Mouse (Mus musculus) bone marrow, adult 2 months (tissue): Measurements from ENCODE around the gene Vps13d. TPM values are rescaled to one million over a fixed set of nuclear protein-coding genes. Genes with fewer than 3 reads are reported as not detected.

Experiments
- H3K27ac ChIP-seq: fragments of 200-500 bp; 2 replicates; pipeline ENCODE4 v1.5.1; 2012; ENCODE audit warnings: low read depth, mild to moderate bottlenecking, control low read depth, inconsistent platforms, low read length; ENCODE audit not compliant: control insufficient read depth, poor library complexity, insufficient read depth
- H3K4me1 ChIP-seq: fragments of 200-500 bp; 2 replicates; pipeline ENCODE4 v1.6.1; 2011; ENCODE audit warnings: low read length; ENCODE audit not compliant: control insufficient read depth, insufficient read depth
- H3K4me3 ChIP-seq: fragments of 200-500 bp; replicated peaks from 2 replicates; pipeline ENCODE3; 2011; ENCODE audit warnings: mild to moderate bottlenecking, low read depth, low read length, control low read depth; ENCODE audit not compliant: control insufficient read depth
- CTCF ChIP-seq: fragments of 200-500 bp; IDR thresholded peaks from 2 replicates; pipeline ENCODE4 v1.5.1; 2011; ENCODE audit warnings: low read length, control low read depth; ENCODE audit not compliant: control insufficient read depth, insufficient read depth
- POLR2A ChIP-seq: fragments of 200-500 bp; IDR thresholded peaks from 2 replicates; pipeline ENCODE4 v1.6.1; 2011; ENCODE audit warnings: low read depth, mild to moderate bottlenecking, control low read depth, low read length, borderline replicate concordance; ENCODE audit not compliant: control insufficient read depth
- WGBS: fragments of 180-500 bp; shearing (Covaris S2); methylation state at CpG from one replicate; pipeline ENCODE4 v1.1.7; 2018; 5-methylcytosine and 5-hydroxymethylcytosine counted together
- polyA plus RNA-seq: library from polyadenylated mRNA; stranded (reverse); fragments of >200 nt; gene quantifications from 2 replicates; pipeline ENCODE4 v1.2.4, GENCODE M21; 2011; ENCODE audit warnings: low replicate concordance; ENCODE audit not compliant: missing spikeins, insufficient read depth, insufficient read length

Vps13d gene
- polyA plus RNA-seq, 1 experiment, result 35.3 TPM

- TF ChIP-seq POLR2A (no peak), CTCF (peak; percentile 98)
- no peak overlapping the region for H3K27ac ChIP-seq
- 47% methylated on average over 8 of the region's 8 CpGs for WGBS
- no peaks in the 10 kb centered on the region for H3K4me1 ChIP-seq
- H3K4me3 ChIP-seq, result no peak overlapping the region
Observed at GRCm38 (mm10) chr4:145155956-145156355, 38.8 kb downstream of the Vps13d start.

DNA sequence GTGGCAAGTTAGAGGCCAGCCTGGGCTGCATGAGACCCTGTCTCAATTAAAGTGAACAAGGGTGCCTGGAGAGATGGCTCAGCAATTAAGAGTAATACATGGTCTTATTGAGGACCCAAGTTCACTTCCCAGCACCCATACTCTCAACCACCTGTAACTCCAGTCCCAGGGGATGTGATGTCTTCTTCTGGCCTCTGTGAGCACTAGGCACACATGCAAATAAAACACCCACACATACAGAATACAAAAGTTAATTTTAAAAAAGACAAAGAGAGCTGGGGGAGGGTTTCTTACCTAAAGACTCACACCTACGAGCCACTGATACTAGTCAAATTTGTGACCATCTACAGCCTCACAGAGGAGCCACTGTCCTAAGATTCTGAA, 43.7 kb downstream of the Vps13d start:
- 75% methylated on average over 1 of the region's 1 CpGs for WGBS
- TF ChIP-seq POLR2A (no peak), CTCF (no peak)
- H3K4me1 ChIP-seq, result no peaks in the 10 kb centered on the region; the same call in 1 of the 2 replicates
- no peak overlapping the region for H3K4me3 ChIP-seq
- H3K27ac ChIP-seq, result no peak overlapping the region

DNA sequence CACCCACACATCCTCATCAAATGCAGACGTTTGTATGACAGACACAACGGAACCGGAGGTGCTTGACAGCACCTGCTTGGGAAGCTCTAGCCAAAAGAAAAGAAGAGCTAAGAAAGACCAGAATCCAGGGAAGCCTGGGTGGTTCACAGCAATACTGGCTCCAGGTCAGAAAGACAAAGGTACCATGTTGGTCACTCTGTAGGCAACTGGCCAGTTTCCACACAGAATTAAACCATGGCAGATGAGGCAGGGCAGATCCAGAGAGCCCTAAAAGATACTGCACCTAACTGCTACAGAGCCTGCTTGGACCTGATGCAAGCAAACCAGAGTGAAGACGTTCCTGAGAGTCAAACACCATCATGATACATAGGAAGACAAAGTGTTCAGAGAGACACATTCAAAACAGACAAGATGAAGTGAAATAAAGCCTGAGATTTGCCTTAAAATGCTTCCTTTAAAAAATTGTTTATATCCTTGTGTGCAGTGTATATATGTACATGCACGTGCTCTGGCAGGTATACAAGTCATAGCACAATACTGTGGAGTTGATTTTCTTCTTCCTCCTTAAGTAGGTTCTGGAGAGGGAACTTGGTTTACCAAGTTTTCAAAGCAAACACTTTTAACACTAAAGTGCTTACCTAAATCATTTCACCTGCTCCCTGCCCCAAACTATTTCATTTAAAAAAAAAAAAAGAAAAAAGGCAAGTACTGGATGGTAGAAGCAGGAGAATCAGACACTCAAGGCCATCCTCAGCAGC, 44.3 kb downstream of the Vps13d start:
- H3K4me3 ChIP-seq, result no peak overlapping the region
- WGBS, result 87% methylated on average over 5 of the region's 5 CpGs
- TF ChIP-seq POLR2A (no peak), CTCF (no peak)

GRCm38 (mm10) chr4:145147006-145147961, 47.5 kb downstream of the Vps13d start:
- Histone ChIP-seq H3K4me3 (no peak overlapping the region), H3K27ac (no peak overlapping the region), H3K4me1 (no peaks in the 10 kb centered on the region; the same call in 1 of the 2 replicates)
- 49% methylated on average over 5 of the region's 5 CpGs for WGBS
- TF ChIP-seq CTCF (no peak), POLR2A (no peak)

More for the DNA sequence above, 44.3 kb downstream of the Vps13d start:
- H3K27ac ChIP-seq, result no peak overlapping the region
- H3K4me1 ChIP-seq, result no peaks in the 10 kb centered on the region; the same call in 1 of the 2 replicates

GRCm38 (mm10) chr4:145143533-145143932, 51.3 kb downstream of the Vps13d start:
- Histone ChIP-seq H3K4me3 (no peak overlapping the region), H3K4me1 (no peaks in the 10 kb centered on the region; the same call in 1 of the 2 replicates), H3K27ac (no peak overlapping the region)
- 52% methylated on average over 5 of the region's 5 CpGs for WGBS
- TF ChIP-seq POLR2A, result no peak
- TF ChIP-seq CTCF, result no peak

DNA sequence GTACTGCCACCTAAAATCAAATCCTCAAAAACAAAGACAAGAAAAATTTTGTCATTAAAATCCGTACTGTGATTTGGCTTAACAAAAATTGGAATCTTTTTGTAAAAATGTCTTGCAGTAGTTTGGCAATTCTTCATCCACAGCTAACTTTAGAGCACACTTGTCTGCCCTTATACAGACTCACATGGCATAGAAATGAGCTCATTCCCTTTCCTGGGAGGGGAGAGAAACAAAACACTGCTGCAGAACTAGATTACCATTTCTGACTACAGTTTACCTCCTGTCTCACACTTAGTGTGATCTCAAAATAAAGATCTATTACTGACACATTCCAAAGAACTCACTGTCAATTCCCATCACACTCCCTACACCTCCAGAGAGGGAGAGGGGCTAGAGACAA, 58.1 kb downstream of the Vps13d start:
- Histone ChIP-seq H3K4me3 (no peak overlapping the region), H3K27ac (no peak overlapping the region), H3K4me1 (no peaks in the 10 kb centered on the region)
- 87% methylated on average over 1 of the region's 1 CpGs for whole genome bisulfite sequencing
- TF ChIP-seq POLR2A (no peak), CTCF (no peak)

DNA sequence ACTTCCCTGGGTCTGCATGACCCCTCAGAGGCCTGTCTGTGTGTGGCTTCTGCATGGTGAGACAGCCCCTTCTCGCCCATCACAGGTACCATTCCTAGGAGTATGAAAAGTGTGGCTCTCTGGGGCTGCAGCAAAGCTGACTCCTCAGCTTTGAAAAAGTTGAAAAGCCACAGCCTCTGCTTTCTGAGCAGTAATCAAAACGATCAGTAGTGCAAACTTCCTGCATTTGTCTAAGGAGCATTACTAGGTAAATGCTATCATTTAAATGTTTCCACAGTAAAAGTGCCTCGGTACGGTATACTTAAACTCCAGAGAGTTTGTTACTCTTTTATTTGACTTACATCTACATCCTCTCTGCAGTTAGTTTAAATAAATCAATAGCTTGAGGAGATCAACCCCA, 59.3 kb downstream of the Vps13d start:
- Histone ChIP-seq H3K4me3 (no peak overlapping the region), H3K4me1 (peaks cover 1% of the 10 kb centered on the region; the same call in 1 of the 2 replicates), H3K27ac (no peak overlapping the region)
- 66% methylated on average over 4 of the region's 4 CpGs for WGBS
- TF ChIP-seq POLR2A (no peak), CTCF (no peak)

- Histone ChIP-seq H3K4me3 (no peak overlapping the region), H3K27ac (no peak overlapping the region), H3K4me1 (peaks cover 1% of the 10 kb centered on the region; the same call in 1 of the 2 replicates)
- TF ChIP-seq CTCF (no peak), POLR2A (no peak)
- WGBS, result 87% methylated on average over 1 of the region's 1 CpGs
Observed at GRCm38 (mm10) chr4:145130772-145131171, 64.0 kb downstream of the Vps13d start.
